Mouse (Mus musculus): ENCODE results near the gene 6430548M08Rik. TPM values are rescaled to one million over a fixed set of nuclear protein-coding genes. Genes with fewer than 3 reads are reported as not detected.

6430548M08Rik gene
- polyA plus RNA-seq, 1 experiment: 4.9 TPM

GRCm38 (mm10) chr8:120131158-120131557 is 17.2 kb downstream of the 6430548M08Rik start:
- Histone ChIP-seq H3K27ac (ENCODE audit: control insufficient read depth, insufficient read depth, low read length) (no peak overlapping the region), H3K36me3 (ENCODE audit: control insufficient read depth, insufficient read depth, low read length) (no peaks in the 10 kb centered on the region), H3K4me1 (replicated peaks; ENCODE audit: control insufficient read depth, insufficient read depth, low read length) (peaks cover 4% of the 10 kb centered on the region), H3K4me3 (ENCODE audit: control insufficient read depth, insufficient read depth, low read length) (no peak overlapping the region), H3K27me3 (ENCODE audit: control insufficient read depth, insufficient read depth, low read length) (no peaks in the 10 kb centered on the region)
- DNase-seq: no peak
- TF ChIP-seq POLR2A (IDR thresholded peaks at IDR 0.05; ENCODE audit: control insufficient read depth, extremely low read depth, insufficient read depth, low read length, poor library complexity) (no peak), CTCF (IDR thresholded peaks at IDR 0.05; ENCODE audit: borderline replicate concordance, control insufficient read depth, extremely low read depth, insufficient read depth, low read length, poor library complexity) (no peak)
- 16% methylated on average over 8 of the region's 8 CpGs for WGBS

- TF ChIP-seq POLR2A (IDR thresholded peaks at IDR 0.05; ENCODE audit: control insufficient read depth, extremely low read depth, insufficient read depth, low read length, poor library complexity) (no peak), CTCF (IDR thresholded peaks at IDR 0.05; ENCODE audit: borderline replicate concordance, control insufficient read depth, extremely low read depth, insufficient read depth, low read length, poor library complexity) (no peak)
- peaks cover 19% of the 10 kb centered on the region for H3K4me1 ChIP-seq (replicated peaks; ENCODE audit: control insufficient read depth, insufficient read depth, low read length)
- DNase-seq: no peak
- no peak overlapping the region for H3K27ac ChIP-seq (ENCODE audit: control insufficient read depth, insufficient read depth, low read length)
- no peak overlapping the region for H3K4me3 ChIP-seq (ENCODE audit: control insufficient read depth, insufficient read depth, low read length)
- 90% methylated on average over 7 of the region's 7 CpGs for WGBS
- no peaks in the 10 kb centered on the region for H3K27me3 ChIP-seq (ENCODE audit: control insufficient read depth, insufficient read depth, low read length)
- H3K36me3 ChIP-seq (ENCODE audit: control insufficient read depth, insufficient read depth, low read length): no peaks in the 10 kb centered on the region
Observed at GRCm38 (mm10) chr8:120133169-120133568, 19.2 kb downstream of the 6430548M08Rik start.

GRCm38 (mm10) chr8:120135687-120136086 is 21.7 kb downstream of the 6430548M08Rik start:
- no peak for DNase-seq
- no peak overlapping the region for H3K27ac ChIP-seq (ENCODE audit: control insufficient read depth, insufficient read depth, low read length)
- peaks cover 29% of the 10 kb centered on the region for H3K4me1 ChIP-seq (replicated peaks; ENCODE audit: control insufficient read depth, insufficient read depth, low read length)
- TF ChIP-seq CTCF (IDR thresholded peaks at IDR 0.05; ENCODE audit: borderline replicate concordance, control insufficient read depth, extremely low read depth, insufficient read depth, low read length, poor library complexity) (no peak), POLR2A (IDR thresholded peaks at IDR 0.05; ENCODE audit: control insufficient read depth, extremely low read depth, insufficient read depth, low read length, poor library complexity) (no peak)
- no peaks in the 10 kb centered on the region for H3K27me3 ChIP-seq (ENCODE audit: control insufficient read depth, insufficient read depth, low read length)
- H3K4me3 ChIP-seq (ENCODE audit: control insufficient read depth, insufficient read depth, low read length): no peak overlapping the region
- WGBS: 92% methylated on average over 7 of the region's 7 CpGs
- H3K36me3 ChIP-seq (ENCODE audit: control insufficient read depth, insufficient read depth, low read length): no peaks in the 10 kb centered on the region

GRCm38 (mm10) chr8:120136618-120137017 is 22.7 kb downstream of the 6430548M08Rik start:
- Histone ChIP-seq H3K4me3 (ENCODE audit: control insufficient read depth, insufficient read depth, low read length) (no peak overlapping the region), H3K4me1 (replicated peaks; ENCODE audit: control insufficient read depth, insufficient read depth, low read length) (peaks cover 29% of the 10 kb centered on the region), H3K36me3 (ENCODE audit: control insufficient read depth, insufficient read depth, low read length) (no peaks in the 10 kb centered on the region), H3K27ac (ENCODE audit: control insufficient read depth, insufficient read depth, low read length) (peak overlapping the region; percentile 67; the same call in 1 of the 2 replicates), H3K27me3 (ENCODE audit: control insufficient read depth, insufficient read depth, low read length) (no peaks in the 10 kb centered on the region)
- no peak for TF ChIP-seq CTCF (IDR thresholded peaks at IDR 0.05; ENCODE audit: borderline replicate concordance, control insufficient read depth, extremely low read depth, insufficient read depth, low read length, poor library complexity)
- no peak for TF ChIP-seq POLR2A (IDR thresholded peaks at IDR 0.05; ENCODE audit: control insufficient read depth, extremely low read depth, insufficient read depth, low read length, poor library complexity)
- 96% methylated on average over 7 of the region's 7 CpGs for WGBS
- DNase-seq: no peak

- Histone ChIP-seq H3K36me3 (ENCODE audit: control insufficient read depth, insufficient read depth, low read length) (no peaks in the 10 kb centered on the region), H3K4me3 (ENCODE audit: control insufficient read depth, insufficient read depth, low read length) (no peak overlapping the region), H3K27ac (ENCODE audit: control insufficient read depth, insufficient read depth, low read length) (no peak overlapping the region), H3K27me3 (ENCODE audit: control insufficient read depth, insufficient read depth, low read length) (no peaks in the 10 kb centered on the region), H3K4me1 (replicated peaks; ENCODE audit: control insufficient read depth, insufficient read depth, low read length) (peaks cover 29% of the 10 kb centered on the region)
- WGBS: 97% methylated on average over 2 of the region's 2 CpGs
- no peak for DNase-seq
- no peak for TF ChIP-seq POLR2A (IDR thresholded peaks at IDR 0.05; ENCODE audit: control insufficient read depth, extremely low read depth, insufficient read depth, low read length, poor library complexity)
- TF ChIP-seq CTCF (IDR thresholded peaks at IDR 0.05; ENCODE audit: borderline replicate concordance, control insufficient read depth, extremely low read depth, insufficient read depth, low read length, poor library complexity): no peak
Observed at GRCm38 (mm10) chr8:120138958-120139357, 25.0 kb downstream of the 6430548M08Rik start.

GRCm38 (mm10) chr8:120140769-120141168 is 26.8 kb downstream of the 6430548M08Rik start:
- DNase-seq: no peak
- H3K27ac ChIP-seq (ENCODE audit: control insufficient read depth, insufficient read depth, low read length): no peak overlapping the region
- H3K4me3 ChIP-seq (ENCODE audit: control insufficient read depth, insufficient read depth, low read length): no peak overlapping the region
- 90% methylated on average over 3 of the region's 3 CpGs for WGBS
- H3K36me3 ChIP-seq (ENCODE audit: control insufficient read depth, insufficient read depth, low read length): no peaks in the 10 kb centered on the region
- no peak for TF ChIP-seq POLR2A (IDR thresholded peaks at IDR 0.05; ENCODE audit: control insufficient read depth, extremely low read depth, insufficient read depth, low read length, poor library complexity)
- TF ChIP-seq CTCF (IDR thresholded peaks at IDR 0.05; ENCODE audit: borderline replicate concordance, control insufficient read depth, extremely low read depth, insufficient read depth, low read length, poor library complexity): no peak
- no peaks in the 10 kb centered on the region for H3K27me3 ChIP-seq (ENCODE audit: control insufficient read depth, insufficient read depth, low read length)
- peaks cover 29% of the 10 kb centered on the region for H3K4me1 ChIP-seq (replicated peaks; ENCODE audit: control insufficient read depth, insufficient read depth, low read length)

All from thymus, adult 2 months (tissue).